Mouse (Mus musculus): ENCODE measurements at regions not wholly inside any gene's neighbourhood (a gene's known extent, or its start where the extent isn't known, plus 50 kb on each side); places are given as distances from the start of the nearest gene placed in this dataset.
A peak's percentile ranks its signal among the peaks of the same experiment; 100 is the strongest.
"Not testable (repeated sequence)": the region's sequence is repeated elsewhere in the genome, so short reads cannot be mapped to it uniquely, and the experiment has no call there.

DNA sequence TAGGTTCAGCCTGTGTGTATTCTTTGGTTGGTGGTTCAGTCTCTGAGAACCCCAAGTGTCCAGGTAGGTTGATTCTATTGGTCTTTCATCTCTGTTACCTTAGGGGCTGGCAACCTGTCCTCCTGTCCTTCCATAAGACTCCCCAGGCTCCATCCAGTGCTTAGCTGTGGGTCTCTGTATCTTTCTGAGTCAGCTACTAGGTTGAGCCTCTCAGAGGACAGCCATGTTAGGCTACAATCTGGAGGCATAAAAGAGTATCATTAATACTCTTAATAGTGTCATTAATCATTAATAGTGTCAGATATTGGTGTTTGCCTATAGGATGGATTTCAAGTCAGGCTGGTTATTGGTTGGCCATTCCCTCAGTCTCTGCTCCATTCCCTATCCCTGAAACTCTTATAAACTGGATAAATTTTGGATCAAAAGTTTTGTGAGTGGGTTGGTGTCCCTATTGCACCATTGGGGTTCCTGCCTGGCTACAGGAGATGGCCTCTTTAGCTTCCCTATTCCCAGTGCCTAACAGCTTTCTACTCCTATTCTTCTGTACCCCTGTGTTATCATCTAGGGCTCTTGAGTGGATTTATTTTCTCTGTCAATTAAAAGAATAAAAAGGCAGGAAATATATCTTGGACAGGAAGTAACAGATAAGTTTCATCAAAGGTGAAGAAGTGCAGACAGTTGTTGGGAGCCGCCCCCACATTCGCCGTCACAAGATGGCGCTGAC is 137.2 kb downstream of the Zfp619 start:
- no peaks in the 10 kb centered on the region for H3K4me1 ChIP-seq (ENCODE audit: control insufficient read depth, insufficient read depth, low read length)
- no peaks in the 10 kb centered on the region for H3K36me3 ChIP-seq (ENCODE audit: control insufficient read depth, insufficient read depth, low read length)
- H3K27me3 ChIP-seq (ENCODE audit: control insufficient read depth, insufficient read depth, low read length): no peaks in the 10 kb centered on the region
- no peak overlapping the region for H3K27ac ChIP-seq (ENCODE audit: control insufficient read depth, insufficient read depth, low read depth, low read length)
- H3K4me3 ChIP-seq (ENCODE audit: control insufficient read depth, low read depth, low read length): no peak overlapping the region
- TF ChIP-seq POLR2A (IDR thresholded peaks at IDR 0.05; ENCODE audit: control insufficient read depth, low read depth, low read length): no peak
- TF ChIP-seq CTCF (IDR thresholded peaks at IDR 0.05; ENCODE audit: control insufficient read depth, insufficient read depth, insufficient replicate concordance, low read depth, low read length): no peak

- H3K27me3 ChIP-seq (ENCODE audit: control insufficient read depth, insufficient read depth, low read length); H3K36me3 ChIP-seq (ENCODE audit: control insufficient read depth, insufficient read depth, low read length); H3K27ac ChIP-seq (ENCODE audit: control insufficient read depth, insufficient read depth, low read depth, low read length); H3K4me1 ChIP-seq (ENCODE audit: control insufficient read depth, insufficient read depth, low read length): not testable (repeated sequence)
- H3K4me3 ChIP-seq (ENCODE audit: control insufficient read depth, low read depth, low read length): peak overlapping the region; percentile 34
Observed at GRCm38 (mm10) chr7:39655287-39655652, 137.7 kb downstream of the Zfp619 start.

DNA sequence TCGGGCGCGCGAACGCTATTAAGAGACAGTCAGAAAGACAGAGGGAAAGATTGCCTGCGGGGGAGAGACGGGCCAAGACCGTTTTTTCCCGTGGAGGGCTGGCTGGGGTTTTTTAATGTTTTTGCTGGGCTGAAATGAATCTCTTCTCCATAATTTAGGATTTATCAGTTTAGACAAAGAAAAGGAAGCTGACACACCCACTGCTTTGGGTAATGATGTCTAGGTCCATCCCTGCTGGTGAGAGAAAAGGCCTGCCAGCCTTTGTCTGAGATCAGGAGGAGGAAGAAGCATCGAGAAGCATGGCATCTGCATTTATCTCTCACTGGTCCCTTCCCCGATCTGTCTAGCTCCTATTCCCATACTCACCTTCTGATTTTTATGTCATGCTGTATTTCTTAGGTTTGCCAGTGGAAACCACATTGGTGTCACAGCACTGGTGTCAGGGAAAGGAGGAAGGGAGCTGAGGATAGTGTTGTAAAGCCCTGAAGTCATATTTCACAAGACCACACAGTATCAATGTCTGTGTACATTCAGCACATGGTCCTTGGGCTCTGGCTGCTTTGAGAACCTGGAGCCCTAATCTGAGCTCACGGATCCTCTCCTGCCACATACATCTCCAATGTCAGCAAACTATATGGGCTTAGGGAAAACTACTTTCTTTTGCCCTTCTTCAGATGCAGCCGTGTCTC is 138.3 kb downstream of the Zfp619 start:
- no peaks in the 10 kb centered on the region for H3K36me3 ChIP-seq (ENCODE audit: control insufficient read depth, insufficient read depth, low read length)
- H3K27ac ChIP-seq (ENCODE audit: control insufficient read depth, insufficient read depth, low read depth, low read length): no peak overlapping the region
- TF ChIP-seq CTCF (IDR thresholded peaks at IDR 0.05; ENCODE audit: control insufficient read depth, insufficient read depth, insufficient replicate concordance, low read depth, low read length) (no peak), POLR2A (IDR thresholded peaks at IDR 0.05; ENCODE audit: control insufficient read depth, low read depth, low read length) (no peak)

DNA sequence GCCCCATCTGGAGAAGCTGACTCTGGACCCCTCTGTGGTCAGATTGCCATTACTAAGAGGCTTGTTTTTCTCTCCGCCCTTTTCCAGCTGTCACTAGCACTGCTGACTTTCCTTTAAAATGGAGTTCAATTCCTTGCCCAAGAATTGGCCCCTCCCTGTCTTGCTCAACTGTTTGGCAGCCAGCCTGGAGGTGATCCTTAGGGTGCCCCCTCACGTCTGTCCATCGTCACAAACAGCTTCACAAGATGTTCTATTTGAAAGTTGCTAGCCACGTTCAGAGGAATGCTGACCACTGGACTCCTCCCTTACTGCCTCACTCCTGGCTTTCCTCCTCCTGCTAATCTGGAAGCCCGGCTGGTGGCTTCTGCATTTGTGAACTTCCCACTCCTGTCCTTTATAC is 142.0 kb downstream of the Zfp619 start:
- Histone ChIP-seq H3K27me3 (ENCODE audit: control insufficient read depth, insufficient read depth, low read length) (no peaks in the 10 kb centered on the region), H3K4me3 (ENCODE audit: control insufficient read depth, low read depth, low read length) (peak overlapping the region; percentile 3; the same call in 1 of the 2 replicates), H3K4me1 (ENCODE audit: control insufficient read depth, insufficient read depth, low read length) (no peaks in the 10 kb centered on the region), H3K27ac (ENCODE audit: control insufficient read depth, insufficient read depth, low read depth, low read length) (no peak overlapping the region), H3K36me3 (ENCODE audit: control insufficient read depth, insufficient read depth, low read length) (no peaks in the 10 kb centered on the region)
- no peak for TF ChIP-seq CTCF (IDR thresholded peaks at IDR 0.05; ENCODE audit: control insufficient read depth, insufficient read depth, insufficient replicate concordance, low read depth, low read length)

More for the DNA sequence above, 138.3 kb downstream of the Zfp619 start:
- Histone ChIP-seq H3K4me3 (ENCODE audit: control insufficient read depth, low read depth, low read length) (peak overlapping the region; percentile 34), H3K4me1 (ENCODE audit: control insufficient read depth, insufficient read depth, low read length) (no peaks in the 10 kb centered on the region), H3K27me3 (ENCODE audit: control insufficient read depth, insufficient read depth, low read length) (no peaks in the 10 kb centered on the region)

DNA sequence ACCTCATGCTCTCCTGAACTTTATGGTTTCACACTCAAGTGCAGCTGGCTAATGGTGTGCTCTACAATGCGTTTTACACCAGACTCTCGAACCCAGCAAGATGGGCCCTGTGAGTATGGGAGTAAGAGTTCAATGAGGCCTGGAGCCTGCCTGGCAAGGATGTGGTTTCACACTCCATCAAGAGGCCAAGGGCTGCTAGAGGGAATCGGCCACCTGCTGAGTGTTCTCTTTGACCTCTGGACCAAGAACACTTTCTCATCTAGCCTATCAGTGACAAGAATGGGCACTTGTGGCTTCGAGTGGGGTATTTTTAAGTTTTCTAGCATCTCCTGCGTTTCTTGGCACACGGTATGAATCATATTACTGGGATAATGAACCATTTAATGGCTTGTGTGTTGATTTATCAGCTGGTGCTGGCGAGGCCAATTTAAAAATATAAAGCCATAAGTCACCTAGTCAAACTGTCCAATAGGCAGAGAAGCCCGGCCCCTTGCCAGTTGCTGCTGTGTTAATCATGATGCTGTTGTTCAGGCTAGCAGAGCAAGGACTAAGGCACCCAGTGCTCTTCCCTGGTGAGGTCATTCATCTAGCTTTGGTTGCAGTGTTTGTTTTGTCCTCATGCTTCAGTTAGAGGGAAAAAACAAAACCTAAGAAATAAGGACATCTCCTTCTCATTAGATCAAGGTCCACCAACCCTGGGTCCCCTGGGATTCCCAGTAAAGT is 157.7 kb downstream of the Zfp619 start:
- Histone ChIP-seq H3K27ac (ENCODE audit: control insufficient read depth, insufficient read depth, low read depth, low read length) (no peak overlapping the region), H3K36me3 (ENCODE audit: control insufficient read depth, insufficient read depth, low read length) (no peaks in the 10 kb centered on the region), H3K4me1 (ENCODE audit: control insufficient read depth, insufficient read depth, low read length) (no peaks in the 10 kb centered on the region), H3K27me3 (ENCODE audit: control insufficient read depth, insufficient read depth, low read length) (no peaks in the 10 kb centered on the region), H3K4me3 (ENCODE audit: control insufficient read depth, low read depth, low read length) (no peak overlapping the region)
- TF ChIP-seq CTCF (IDR thresholded peaks at IDR 0.05; ENCODE audit: control insufficient read depth, insufficient read depth, insufficient replicate concordance, low read depth, low read length) (no peak), POLR2A (IDR thresholded peaks at IDR 0.05; ENCODE audit: control insufficient read depth, low read depth, low read length) (no peak)

- no peak overlapping the region for H3K4me3 ChIP-seq (ENCODE audit: control insufficient read depth, low read depth, low read length)
- no peaks in the 10 kb centered on the region for H3K4me1 ChIP-seq (ENCODE audit: control insufficient read depth, insufficient read depth, low read length)
- H3K27me3 ChIP-seq (ENCODE audit: control insufficient read depth, insufficient read depth, low read length): no peaks in the 10 kb centered on the region
- H3K36me3 ChIP-seq (ENCODE audit: control insufficient read depth, insufficient read depth, low read length): no peaks in the 10 kb centered on the region
- 0 out of 2 replicates have a peak overlapping the region, but pooled peaks have one; percentile 13 for H3K27ac ChIP-seq (ENCODE audit: control insufficient read depth, insufficient read depth, low read depth, low read length)
- no peak for TF ChIP-seq CTCF (IDR thresholded peaks at IDR 0.05; ENCODE audit: control insufficient read depth, insufficient read depth, insufficient replicate concordance, low read depth, low read length)
- TF ChIP-seq POLR2A (IDR thresholded peaks at IDR 0.05; ENCODE audit: control insufficient read depth, low read depth, low read length): no peak
Observed at GRCm38 (mm10) chr7:39675847-39676238, 158.3 kb downstream of the Zfp619 start.

GRCm38 (mm10) chr7:39680411-39680810 is 162.8 kb downstream of the Zfp619 start:
- no peak for TF ChIP-seq CTCF (IDR thresholded peaks at IDR 0.05; ENCODE audit: control insufficient read depth, insufficient read depth, insufficient replicate concordance, low read depth, low read length)
- no peaks in the 10 kb centered on the region for H3K27me3 ChIP-seq (ENCODE audit: control insufficient read depth, insufficient read depth, low read length)

More at GRCm38 (mm10) chr7:39680411-39680810, 162.8 kb downstream of the Zfp619 start:
- no peaks in the 10 kb centered on the region for H3K36me3 ChIP-seq (ENCODE audit: control insufficient read depth, insufficient read depth, low read length)
- H3K4me1 ChIP-seq (ENCODE audit: control insufficient read depth, insufficient read depth, low read length): no peaks in the 10 kb centered on the region
- no peak overlapping the region for H3K27ac ChIP-seq (ENCODE audit: control insufficient read depth, insufficient read depth, low read depth, low read length)
- H3K4me3 ChIP-seq (ENCODE audit: control insufficient read depth, low read depth, low read length): no peak overlapping the region
